Mouse (Mus musculus) adrenal gland, postnatal 36 days (tissue): ENCODE results near the gene Tpt1. TPM values are rescaled to one million over a fixed set of nuclear protein-coding genes. Genes with fewer than 3 reads are reported as not detected.
"Not testable (repeated sequence)": the region's sequence is repeated elsewhere in the genome, so short reads cannot be mapped to it uniquely, and the experiment has no call there.

Experiments used
- DNase-seq, 2 experiments: peaks; one replicate each; pipeline ENCODE4 v3.0.0; 2021; ENCODE audit warnings: mixed read lengths in 1 of 2
- total RNA-seq, 2 experiments: library from RNA; stranded (reverse); gene quantifications; 2 replicates each; pipeline ENCODE4 v1.2.3; 2021

Gene Tpt1
- total RNA-seq, 2 experiments from 2014 or later: 2,956 to 3,131 TPM

DNA sequence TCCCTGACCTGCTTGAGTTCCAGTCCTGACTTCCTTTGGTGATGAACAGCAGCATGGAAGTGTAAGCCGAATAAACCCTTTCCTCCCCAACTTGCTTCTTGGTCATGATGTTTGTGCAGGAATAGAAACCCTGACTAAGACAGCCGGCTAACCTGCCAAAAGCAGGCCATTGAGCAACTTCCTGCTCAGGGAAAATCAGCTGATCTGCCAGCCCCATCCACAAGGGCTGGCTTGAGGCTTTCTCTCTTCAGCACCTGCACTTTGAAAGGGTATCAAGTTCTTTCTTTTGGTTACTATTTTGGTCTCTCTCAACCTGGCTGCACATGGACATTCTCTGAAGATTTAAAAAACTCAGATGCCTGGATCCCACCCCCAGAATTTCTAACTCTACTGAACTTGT lies 3.1 kb upstream of the Tpt1 start:
- DNase-seq: peak; percentile 37 to 39

DNA sequence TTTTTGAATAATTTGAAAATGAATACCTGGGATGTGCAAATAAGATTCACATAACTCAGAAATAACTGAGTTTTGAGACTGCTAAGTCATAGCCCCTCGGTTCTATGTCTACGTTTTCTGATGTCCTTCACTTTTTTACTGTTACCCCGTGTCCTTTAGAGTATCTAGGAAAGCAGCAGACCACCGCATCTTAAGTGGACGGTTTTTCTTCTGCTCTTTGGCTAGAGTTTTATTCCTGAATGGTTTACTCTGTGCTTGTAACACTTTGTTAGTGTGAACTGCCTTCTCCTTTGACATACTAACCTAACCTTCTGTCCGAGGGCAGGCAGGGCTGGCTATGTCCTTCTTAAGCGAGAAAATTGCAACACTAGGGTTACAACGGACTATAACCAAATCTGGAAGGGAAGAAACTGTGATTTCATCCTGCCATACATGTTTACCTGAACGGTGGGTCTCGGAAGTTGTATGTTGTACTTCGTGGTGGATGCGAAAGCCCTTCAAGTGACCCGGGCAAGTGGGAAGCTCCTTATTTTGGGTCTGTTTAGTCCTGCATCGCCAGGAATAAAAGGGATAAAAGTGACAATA lies 690 bp upstream of the Tpt1 start:
- DNase-seq: peak in 1 of 2 experiments; percentile 19

DNA sequence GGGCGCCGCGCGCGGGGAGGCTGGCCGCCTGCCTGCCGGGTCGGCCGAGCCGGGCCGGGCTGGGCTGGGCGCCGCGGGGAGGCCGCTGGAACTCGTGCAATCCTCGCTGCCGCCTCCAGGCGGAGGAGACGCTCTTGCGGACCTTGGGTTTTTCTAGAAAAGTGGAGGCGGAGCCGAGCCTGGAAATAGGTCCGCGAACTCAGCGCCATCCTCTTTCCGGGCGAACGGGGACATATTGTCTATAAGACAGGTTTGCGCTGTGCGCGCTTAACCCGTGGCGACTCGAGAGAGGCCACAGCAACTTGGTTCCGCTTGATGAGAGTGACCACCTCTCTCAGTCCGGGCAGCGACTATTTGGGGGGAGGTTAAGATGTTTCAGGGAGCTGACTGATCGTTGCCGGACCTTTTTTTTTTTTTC lies 814 bp downstream of the Tpt1 start:
- DNase-seq: peak; percentile 90 to 92

DNA sequence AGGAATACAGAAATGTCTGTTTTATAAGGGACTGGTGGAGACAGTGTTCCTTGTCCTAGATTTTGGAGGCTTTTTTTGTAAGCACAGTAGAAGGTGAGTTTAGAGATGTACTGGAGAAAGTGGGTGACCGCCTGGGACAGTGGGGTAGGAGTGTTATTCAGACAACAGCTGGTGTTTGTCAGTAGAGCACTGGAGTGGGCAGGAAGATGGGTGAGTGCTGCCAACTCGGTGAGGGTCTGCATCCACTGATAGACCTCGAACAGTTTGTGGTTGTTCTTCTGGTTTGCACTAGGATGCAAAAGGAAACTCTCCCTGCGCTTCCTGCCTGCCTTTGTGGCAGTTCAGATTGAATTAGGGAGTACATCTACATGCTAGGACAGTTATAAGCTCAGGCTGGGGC lies 2.8 kb downstream of the Tpt1 start:
- no peak for DNase-seq

DNA sequence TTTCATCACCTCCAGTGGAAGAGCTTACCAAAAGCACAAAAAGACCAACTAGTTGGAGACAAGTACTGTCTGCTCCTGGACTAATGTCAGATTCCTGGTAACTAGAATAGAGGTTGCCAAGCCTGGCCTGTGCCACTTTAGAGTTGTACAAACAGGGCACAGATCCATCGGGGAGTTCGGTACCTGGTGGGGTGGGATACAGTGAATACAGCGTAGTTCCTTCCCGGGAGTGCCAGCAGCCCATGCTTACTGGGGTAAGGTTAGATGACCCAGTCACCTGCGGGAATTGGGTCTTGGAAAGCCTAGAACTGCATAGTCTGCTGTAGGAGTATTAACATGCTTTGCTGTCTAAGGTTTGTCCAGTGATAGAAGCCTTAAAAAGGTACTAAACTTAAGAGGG lies 3.6 kb downstream of the Tpt1 start:
- no peak for DNase-seq

DNA sequence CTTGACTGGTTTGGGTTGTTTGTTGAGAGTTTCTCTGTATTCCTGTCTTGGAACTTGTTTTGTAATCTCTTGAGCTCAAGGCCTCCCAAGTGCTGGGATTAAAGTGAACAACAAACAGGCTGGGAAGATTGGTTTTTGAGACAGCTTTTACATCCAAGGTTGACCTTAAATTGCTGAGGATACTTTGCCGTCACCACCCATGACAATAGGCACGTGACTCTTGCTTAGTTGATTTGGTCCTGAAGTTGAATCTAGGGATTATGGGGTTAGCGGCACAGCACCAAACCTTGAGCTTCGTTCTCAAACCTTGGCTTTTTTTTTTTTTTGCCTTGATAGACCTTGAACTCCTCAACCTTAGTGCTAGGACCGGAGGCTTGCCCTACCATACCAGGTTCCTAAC lies 4.3 kb downstream of the Tpt1 start:
- no peak for DNase-seq

DNA sequence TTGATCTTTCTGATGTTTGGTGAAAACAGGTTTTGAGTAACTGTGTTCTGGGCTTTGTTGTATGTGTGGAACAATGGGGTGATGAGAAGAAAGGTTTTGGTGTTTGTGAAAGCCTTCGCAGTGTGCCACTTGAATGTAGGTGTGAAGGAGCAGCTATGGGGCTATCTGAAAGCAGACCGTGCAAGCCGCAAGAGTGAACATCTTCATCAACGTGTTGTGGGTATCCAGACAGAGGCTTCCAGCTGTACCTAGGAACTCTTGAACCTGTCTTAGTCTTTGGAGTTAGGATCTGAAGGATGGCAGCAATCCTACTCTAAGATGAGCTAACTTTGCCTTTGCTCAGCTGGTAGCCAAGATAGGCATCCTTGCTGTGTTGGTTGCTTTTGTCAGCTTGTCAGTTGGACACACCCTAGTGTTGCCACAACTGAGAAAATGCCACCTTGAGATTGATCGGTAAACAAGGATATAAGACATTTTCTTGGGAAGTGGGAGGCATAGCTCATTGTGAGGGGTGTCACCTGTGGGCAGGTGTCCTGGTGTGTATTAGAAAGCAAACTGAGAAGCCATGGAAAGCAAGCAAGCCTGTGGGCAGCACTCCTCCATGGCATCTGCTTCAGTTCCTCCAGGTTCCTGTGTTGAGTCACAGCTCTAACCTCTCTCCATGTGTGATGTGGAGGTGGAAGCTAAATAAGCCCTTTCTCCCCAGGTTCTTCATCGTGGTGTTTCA lies 5.1 kb downstream of the Tpt1 start:
- DNase-seq: no peak

DNA sequence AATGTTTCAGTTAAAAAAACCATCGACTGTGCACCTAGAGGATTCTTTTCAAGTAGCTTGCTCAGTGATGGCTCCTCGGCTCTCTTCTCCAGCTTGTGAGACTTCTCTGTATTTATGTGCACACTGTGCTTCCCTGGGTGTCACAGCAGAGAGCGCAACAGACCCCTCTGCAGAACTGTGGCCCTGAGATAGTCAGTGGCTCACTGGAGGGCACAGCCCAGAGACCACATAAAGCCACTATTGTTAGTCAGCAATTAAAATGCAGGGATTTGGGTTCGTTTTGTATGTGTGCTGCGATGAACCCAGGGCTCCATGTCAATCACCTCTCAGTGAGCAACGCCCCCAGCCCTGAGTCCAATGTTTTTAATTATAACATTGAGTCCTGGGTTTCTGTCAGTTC lies 5.9 kb downstream of the Tpt1 start:
- no peak for DNase-seq

DNA sequence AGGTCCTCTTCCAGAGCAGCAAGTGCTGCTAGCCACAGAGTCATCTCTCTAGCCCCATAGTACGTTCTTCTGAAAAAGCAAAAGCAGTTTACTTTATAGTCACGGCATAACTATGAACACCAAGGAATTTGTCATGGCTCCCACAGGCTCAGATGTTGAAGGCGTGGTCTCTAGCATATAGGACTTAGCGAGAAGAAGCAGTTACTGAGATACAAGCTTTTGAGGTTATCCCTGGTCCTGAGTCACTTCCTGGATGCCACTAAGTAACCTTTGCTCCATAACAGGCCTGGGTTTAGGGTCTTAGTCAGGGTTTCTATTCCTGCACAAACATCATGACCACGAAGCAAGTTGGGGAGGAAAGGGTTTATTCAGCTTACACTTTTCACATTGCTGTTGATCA lies 7.1 kb downstream of the Tpt1 start:
- no peak for DNase-seq

DNA sequence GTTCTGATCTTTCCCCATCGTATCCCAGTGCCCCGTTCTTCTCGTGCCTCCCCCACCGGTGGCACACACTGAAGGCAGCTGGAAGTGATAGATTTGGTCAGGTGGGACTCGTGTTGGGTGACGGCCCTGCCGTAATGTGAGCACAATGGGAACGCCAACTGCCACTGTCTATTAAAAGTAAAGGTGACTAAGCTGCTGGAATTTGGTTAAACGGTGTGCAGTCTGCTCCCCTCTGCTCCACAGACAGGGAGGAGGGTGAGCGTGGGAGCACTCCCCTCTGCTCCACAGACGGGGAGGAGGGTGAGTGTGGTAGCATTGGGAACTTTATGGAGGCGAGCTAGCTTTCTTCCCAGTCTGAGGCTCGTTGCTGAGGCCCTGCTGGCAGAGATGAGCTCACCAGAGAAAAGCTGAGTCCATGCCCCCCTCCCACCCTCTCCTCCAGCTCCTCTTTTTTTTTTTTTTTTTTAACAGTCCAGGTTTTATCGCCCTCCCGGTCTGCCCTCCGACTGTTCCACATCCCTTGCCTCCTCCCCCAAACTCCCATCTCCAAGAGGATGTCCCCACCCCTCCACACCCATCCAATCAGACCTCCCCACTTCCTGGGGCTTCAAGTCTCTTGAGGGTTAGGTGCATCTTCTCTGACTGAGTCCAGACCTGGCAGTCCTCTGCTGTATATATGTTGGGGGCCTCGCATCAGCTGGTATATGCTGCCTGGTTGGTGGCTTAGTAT lies 10.5 kb downstream of the Tpt1 start:
- no peak for DNase-seq

DNA sequence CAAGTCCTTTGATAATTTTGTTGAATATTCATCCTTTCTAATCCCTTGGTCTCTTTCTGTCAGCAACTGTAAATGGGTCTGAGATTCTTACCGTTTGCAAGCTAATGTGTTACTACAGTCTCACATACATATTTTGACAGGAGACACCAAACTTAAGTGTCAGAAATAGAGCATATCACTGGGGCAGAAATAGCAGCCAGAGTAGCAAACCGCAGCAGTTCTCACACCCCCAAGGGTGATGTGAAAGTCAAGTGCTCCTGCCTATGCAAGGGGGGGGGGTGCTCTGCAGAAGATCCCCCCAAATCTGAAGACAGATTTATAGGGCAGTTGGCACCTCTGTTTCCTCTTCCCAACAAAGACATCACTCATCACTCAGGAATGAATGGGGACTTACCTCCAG lies 13.3 kb downstream of the Tpt1 start:
- no peak for DNase-seq

DNA sequence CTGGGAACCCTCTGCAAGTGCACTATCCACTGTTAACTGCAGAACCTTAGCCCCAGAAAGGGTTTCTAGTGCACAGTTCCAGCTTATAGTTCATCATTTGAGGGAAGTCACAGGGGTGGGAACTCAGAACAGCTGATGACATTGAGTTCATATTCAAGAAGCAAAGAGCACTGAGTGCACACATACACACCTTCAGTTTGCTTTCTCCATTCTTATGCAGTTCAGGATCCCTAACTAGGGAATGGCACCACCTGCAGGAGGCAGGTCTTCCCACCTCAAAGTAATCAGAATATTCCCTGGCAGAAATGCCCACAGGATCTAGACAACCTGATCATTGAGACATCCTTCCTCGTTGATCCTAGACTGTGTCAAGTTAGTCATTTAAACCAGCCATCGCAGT lies 14.7 kb downstream of the Tpt1 start:
- no peak for DNase-seq

DNA sequence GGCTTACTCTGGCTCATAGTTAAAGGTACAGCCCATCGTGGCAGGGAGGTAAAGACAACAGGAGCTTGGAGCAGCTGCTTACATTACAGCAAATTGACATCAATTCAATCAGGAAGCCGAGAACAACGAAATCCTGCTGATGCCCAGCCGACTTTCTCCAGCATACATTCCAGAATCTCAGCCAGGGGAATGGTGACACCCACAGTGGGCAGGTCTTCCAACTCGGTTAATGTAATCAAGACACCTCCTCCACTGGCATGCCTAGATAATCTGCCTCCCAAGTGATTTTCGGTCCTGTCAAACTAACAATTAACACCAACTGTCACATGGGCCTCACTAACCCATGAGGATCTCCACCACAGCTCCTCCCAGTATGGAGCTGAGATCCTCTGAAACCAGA lies 17.8 kb downstream of the Tpt1 start:
- no peak for DNase-seq

DNA sequence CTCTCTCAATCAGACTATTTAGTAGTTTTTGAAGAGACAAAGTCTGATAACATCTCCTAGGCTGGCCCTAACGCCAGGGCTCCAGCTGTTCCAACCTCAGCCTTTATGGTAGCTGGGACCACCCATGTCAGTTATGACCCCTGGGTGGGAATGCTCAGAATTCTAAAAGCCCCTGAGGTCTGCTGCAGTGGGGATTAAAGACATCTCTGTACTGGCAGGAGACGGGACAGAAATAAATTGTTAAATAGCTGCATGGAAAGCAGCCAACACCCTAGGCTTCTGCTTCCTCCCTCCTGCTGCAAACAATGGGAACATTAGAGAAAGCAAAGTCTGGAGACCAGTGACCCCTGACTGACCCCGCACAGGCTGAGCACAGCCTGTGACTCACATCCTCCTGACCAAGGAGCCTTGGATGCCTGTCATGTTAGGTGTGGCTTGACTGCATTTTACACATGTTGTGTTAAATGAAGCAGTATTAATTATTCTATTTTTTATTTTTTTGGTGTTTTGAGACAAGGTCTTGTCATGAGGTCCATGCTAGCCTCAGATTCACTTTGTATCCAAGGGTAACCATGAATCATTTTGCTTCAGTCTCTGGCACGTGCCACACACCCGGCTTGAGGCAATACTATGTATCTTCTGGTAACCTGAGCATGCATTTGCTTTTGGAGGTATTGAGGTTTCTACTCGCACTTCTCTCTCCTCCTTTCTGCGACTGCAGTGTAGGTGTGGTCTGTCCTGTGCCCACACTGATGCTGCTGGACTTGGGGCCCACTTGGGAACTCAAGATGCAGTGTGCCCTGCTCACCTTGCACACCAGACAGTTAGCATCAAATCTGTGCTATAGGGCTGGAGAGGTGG lies 18.9 kb downstream of the Tpt1 start:
- DNase-seq: peak; percentile 76 to 83

DNA sequence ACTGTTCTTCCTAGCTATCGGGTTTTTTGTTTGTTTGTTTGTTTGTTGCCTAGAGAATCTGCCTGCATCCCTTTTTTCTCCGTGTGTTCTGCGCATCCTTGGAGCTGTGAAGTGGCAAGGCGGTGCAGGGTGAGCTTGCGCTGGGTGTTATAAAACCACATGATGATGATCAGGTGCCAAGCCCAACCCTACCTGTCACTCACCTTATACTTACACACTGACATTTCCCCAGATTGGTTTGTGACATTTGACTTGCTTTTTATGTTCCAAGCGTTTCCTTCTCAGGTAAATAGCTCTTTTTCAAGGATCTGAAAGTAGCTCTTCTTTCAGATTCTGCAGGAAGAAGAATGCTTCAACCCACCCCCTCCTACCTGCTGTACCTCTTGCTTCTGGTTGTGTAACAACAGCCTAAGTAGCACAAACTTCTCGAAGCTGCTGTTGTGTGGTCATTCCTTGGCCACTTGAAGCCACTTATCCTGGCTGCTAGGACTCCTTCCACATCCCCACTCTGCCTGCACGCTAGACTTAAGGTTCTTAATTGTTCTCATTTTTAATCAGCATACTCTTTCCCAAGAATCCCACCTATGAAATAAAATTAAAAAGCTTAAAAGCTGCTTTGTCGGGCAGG lies 21.9 kb downstream of the Tpt1 start:
- no peak for DNase-seq

DNA sequence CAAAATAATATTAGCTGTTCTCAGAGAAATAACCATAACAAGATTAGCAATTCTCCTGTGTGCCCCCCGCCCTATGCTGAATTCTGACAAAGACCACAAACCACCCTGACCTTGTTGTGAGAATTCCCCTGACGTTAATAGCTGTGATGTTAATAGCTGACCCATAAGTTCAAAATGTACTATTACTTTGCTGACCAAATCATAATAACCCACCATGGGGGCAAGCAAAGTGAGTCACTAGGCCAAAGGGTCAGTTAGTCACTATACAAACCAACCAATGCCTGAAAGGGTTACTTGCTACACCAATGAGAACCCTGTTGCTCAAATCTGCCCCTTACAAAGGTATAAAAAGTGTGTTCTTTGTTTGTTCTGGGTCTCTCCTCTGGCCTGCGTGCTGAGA lies 23.1 kb downstream of the Tpt1 start:
- DNase-seq: not testable (repeated sequence)

DNA sequence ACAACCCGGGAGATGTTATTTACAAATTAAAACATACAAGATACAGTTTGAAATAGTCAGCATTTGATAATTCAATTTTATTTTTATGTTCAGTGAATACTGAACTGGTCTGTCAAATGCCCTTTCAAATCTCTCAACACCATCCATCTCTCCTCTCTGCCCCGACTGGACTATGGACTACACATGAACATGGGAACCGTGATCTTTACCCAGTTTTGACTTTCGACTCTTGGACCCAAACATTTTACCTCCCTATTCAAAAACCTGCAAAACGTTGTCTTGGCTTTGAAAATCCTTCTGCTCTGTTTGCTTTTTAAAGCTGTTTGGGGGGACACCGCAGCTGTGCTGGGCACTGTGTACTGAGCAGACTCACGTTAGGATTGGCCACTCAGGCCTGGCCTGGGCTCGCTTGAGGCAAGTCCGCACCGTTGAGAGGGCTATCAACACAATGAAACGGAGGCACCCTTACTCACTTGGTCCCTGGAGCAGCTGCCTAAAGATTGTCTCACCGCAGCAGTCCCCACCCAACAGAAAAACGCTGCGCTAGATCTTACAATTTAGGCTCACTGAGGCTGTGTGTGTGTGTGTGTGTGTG lies 25.0 kb downstream of the Tpt1 start:
- DNase-seq: no peak

DNA sequence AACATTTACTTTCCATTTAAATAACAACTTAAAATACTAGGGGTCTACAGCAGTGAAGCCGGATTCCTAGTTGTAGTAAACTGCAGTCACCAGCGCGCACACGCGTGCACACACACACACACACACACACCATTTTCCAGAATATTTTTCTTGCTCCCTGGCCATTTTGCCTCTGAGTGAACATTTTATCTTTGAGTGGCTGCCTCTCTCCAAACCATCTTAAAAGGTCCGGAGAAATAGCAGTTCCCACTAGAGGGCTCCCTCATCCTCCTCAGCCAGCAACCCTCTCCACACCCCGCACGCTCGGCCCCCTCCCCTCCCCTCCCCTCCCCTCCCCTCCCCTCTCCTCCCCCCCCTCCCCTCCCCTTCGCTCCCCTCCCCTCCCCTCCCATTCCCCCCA lies 25.7 kb downstream of the Tpt1 start:
- DNase-seq: peak; percentile 30 to 53

DNA sequence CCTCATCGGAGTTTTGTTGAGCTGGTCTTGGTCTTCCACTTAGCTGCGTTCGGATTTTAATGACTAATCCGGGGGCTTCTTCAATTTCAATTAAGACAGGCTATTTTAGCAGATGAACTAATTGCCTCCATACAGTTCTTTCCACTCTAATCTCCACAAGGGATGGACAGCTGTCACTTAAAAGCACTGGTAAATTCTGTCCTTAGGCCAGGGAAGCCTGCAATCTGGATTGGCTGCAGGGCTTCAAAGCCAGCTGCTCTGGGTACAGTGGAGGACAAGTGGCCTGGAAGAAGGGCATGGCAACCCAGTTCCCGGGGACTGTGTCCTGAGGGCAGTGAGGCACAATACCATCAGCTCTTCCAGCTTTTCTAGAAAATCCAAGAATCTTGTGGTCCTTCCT lies 26.2 kb downstream of the Tpt1 start:
- no peak for DNase-seq

DNA sequence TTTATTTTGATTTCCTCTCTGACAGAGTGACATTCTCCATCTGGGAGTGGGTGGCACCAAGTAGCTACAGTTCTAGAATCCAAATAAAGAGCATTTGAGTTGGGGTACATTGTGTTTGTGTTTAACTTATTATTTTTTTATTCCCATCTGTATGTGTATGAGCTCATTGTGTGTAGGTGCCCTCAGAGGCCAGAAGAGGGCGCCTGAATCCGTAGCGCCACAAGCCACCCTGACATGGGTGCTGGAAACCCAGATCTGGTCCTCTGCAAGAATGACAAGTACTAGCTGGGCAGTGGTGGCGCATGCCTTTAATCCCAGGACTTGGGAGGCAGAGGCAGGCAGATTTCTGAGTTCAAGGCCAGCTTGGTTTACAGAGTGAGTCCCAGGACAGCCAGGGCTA lies 26.9 kb downstream of the Tpt1 start:
- DNase-seq: no peak

DNA sequence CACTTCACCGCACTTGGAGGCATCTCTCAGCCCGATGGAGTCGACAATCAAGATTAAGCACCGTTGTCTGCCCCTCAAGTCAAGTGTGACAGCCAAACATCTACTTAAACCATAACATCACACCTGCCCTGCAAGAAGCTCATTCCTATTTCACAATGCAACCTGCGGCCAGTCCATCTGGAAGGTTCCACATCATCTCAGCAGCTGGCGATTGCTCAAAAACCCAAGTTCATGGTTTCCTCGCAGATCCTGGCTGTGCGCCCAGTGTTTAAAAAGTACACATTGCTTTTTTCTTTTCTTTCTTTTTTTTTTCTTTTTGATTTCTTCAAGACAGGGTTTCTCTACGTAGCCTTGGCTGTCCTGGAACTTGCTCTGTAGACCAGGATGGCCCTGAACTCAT lies 28.7 kb downstream of the Tpt1 start:
- DNase-seq: peak; percentile 50 to 67
